Mouse (Mus musculus) G1E-ER4 (cell line): Measurements from ENCODE around the gene Pmel. TPM values are rescaled to one million over a fixed set of nuclear protein-coding genes. Genes with fewer than 3 reads are reported as not detected.

Experiments
- GATA1 ChIP-seq: IDR thresholded peaks from one replicate; pipeline ENCODE4 v1.8.0; 2012; ENCODE audit warnings: low read length, inconsistent platforms
- polyA plus RNA-seq: library from polyadenylated mRNA; stranded (reverse); fragments of >175 nt; gene quantifications from 2 replicates; pipeline ENCODE4 v1.2.3, GENCODE M21; 2012

The Pmel gene
- polyA plus RNA-seq, 1 experiment: 0.18 TPM

DNA sequence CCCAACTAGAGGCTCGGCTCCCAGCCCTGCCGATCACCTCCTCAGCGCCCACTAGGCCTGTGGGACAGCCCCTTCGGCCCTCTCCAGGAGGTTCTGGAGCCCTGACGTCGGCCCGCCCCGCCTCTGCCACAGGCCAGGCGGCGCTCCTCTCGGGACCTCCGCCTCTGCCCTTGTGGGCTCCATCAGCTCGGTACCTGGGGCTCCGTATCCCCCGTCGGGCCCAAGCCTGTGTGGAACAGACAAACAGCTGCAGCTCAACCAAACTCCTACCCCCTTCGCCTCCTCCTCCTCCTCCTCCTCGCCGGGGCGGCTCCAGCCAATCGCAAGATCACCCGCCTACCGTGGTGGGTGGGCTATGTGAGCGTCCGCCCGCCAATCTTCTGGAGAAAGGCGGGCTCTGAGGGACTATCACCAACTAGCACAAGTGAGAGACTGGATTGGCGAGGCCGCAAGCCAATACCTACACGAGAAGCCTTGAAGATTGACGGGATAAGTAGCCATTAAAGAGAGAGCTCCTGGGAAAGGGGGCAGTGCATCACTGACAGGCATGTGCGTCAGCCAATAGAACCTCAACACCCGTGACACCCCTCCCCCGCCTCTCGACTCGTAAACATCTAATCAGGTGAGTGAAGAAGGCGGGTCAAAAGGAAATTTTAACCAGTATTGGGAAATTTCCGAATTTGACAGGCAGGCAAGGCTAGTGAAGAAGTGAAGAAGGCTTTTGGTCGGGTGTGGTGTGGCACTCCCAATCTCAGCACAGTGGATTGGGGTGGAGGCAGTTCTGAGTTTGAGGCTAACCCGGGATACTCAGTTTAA is 7.8 kb upstream of the Pmel start, which contains the start of gene Rab5b:
Gene Rab5b (minus strand): TSS at position 273 of the 816 bp plus-strand sequence.
- TF ChIP-seq GATA1: no peak

DNA sequence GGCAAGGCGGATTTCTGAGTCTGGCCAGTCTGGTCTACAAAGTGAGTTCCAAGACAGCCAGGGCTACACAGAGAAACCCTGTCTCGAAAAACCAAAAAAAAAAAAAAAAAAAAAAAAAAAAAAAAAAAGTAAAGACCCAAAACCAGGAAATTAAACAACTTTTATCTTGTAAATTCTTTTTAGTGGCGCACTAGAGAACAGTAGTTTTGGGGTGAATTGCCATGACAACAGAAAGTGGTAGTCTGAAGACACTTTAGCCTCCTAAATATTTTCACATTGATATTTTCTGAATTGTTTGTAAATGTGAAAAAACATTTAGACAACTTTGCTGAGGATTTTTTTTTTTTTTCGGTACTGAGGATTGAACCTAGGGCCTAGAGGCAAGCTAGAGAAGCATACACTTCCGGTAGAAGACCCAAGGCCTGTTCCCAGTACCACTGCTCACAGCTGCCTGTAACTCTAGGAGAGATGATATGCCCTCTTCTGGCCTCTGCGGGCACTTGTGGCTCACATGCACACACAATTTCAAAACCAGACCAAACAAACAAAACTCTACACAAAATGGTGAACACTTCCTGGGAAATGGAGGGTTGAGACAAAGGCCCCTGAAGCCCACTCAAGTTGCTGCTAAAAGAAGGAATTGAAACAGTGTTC is 6.8 kb upstream of the Pmel start:
- no peak for TF ChIP-seq GATA1

DNA sequence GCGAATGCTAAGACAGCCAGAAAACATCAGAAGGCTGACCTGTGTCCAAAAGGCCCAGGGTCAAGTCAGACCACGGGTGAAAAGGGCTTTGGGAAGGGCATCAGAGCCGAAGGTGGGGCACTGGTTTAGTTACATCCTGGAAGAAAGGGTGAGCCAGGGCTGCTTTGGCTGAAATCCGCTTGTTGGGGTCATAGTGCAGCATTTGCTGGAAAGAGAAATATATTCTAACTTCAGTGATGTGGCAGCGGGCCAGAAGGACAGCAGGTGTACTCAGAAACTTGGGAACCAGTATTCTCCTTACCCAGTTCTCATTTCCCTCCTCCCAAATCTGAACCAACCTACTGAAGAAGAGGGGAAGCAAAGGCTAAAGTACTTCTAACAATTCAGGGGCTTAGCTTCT is 5.0 kb upstream of the Pmel start:
- no peak for TF ChIP-seq GATA1

DNA sequence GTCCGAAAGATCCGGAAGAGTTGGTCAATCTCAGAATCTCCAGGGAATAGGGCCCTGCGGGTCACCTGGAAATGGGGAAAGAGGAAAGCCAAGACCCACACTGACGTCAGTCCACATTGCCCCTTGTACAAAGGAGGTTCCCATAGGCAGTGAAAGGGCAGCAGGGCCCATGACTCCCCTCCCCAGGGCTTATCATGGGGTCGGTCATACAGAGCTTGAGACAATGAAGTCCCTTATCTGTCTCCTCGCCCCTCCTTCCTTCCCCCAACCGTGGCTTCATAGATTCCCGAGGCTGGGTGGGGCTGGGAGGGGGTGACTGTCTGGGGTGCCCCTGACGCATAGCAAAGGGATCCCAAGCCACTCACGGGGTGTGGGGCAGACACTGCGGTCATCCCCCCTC is 4.4 kb upstream of the Pmel start:
- no peak for TF ChIP-seq GATA1

DNA sequence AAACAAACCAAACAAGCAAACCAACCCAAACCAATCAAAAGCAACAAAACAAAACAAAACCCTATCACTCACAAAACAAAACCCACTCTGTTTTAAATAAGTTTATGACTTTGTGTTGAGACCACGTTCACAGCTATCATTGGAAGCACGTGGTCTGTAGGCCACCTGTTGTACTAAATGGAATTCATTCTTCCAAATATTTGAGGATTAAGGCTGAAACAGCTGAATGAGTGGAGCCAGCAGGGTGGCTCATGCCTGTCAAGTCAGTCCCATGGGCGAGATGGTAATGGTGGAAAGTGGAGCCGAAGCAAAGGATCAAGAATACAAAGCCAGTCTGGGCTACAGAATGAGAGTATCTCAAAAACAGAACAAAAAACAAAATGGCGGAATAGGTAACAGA is 3.3 kb upstream of the Pmel start:
- no peak for TF ChIP-seq GATA1

DNA sequence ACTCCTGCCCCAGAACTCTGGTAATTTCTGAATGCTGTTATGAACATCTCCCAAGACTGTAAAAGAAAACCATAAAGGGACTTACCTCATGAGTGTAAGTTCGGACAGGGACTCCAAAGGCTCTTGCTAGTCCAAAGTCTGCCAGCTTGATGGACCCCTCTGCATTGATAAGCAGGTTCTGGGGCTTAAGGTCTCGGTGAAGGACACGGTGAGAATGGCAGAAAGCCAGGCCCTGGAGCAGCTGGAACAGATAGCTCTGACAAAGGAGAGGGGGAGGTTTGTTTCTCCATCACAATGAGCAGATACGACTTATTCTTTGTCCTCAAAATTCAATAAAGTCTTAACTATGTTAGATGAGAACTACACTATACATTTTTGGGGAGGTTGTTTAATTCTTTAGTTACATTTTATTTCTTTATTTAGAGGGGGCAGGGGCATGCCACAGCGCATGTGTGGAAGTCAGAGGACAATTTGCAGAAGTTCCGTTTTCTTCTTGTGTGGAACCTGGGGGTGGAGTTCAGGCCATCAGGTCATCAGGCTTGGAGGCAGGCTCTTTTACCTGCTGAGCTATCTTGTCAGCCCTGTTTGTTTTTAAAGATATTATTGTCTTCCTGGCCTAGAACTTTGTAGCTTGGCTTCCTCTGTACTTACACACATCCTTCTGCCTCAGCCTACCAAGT is 1.5 kb upstream of the Pmel start:
- TF ChIP-seq GATA1: no peak

DNA sequence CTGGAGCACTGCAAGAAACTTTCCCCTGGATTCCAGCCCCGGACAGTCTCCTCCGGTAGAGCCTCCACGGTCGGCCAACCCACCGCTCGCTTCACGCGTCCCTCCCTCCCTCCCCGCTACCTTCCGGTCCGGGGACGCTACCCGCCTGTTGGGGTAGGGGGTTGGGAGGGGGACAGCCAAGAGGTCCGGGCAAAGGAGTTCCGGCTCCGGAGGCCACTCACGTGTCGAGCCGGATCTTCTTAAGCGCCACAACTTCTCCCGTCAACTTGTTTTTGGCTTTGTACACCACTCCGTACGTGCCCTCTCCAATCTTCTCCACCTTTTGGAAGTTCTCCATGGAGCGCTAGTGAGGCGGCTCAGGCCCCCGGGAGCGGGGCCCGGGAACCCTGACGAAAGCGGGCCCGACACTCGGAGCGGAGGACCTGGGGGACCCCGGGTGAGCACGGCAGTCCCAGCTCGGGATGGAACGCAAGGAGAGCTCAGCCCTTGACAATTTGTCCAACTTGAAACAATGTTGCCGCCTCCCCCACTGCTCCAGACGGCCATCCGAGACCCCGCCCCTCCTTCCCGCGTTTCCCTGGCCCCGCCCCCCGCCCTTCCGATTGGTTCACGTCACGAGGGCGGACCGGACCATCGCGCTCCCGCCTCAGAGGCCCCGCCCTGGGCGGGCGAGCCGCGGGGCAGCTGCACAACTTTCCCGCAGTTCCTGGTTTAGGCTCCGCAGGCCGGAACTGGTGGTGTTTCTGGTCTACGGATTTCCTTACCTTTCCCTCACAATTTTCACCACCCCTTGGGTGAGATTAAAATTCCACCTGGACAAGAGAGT is 709 bp downstream of the Pmel start, which contains the start of gene Cdk2:
Gene Cdk2 (minus strand): TSS at position 541 of the 826 bp plus-strand sequence.
- no peak for TF ChIP-seq GATA1

DNA sequence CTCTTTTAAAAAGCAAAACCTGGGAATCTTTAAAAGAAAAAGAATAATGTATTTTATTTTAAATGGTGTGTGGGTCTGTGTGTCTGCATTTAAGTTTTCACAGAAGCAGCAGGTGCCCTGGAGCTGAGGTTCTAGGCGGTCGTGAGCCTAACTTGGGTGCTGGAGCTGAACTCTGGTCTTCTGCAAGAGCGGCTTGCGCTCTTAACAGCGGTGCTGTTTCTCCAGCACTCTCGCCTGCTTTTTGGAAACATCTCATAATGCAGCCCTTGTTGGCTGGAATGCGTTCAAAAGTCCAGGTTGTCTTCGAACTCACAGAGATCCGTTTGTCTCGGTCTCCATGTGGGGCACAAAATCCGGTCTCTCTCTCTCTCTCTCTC is 1.3 kb downstream of the Pmel start:
- TF ChIP-seq GATA1: no peak

DNA sequence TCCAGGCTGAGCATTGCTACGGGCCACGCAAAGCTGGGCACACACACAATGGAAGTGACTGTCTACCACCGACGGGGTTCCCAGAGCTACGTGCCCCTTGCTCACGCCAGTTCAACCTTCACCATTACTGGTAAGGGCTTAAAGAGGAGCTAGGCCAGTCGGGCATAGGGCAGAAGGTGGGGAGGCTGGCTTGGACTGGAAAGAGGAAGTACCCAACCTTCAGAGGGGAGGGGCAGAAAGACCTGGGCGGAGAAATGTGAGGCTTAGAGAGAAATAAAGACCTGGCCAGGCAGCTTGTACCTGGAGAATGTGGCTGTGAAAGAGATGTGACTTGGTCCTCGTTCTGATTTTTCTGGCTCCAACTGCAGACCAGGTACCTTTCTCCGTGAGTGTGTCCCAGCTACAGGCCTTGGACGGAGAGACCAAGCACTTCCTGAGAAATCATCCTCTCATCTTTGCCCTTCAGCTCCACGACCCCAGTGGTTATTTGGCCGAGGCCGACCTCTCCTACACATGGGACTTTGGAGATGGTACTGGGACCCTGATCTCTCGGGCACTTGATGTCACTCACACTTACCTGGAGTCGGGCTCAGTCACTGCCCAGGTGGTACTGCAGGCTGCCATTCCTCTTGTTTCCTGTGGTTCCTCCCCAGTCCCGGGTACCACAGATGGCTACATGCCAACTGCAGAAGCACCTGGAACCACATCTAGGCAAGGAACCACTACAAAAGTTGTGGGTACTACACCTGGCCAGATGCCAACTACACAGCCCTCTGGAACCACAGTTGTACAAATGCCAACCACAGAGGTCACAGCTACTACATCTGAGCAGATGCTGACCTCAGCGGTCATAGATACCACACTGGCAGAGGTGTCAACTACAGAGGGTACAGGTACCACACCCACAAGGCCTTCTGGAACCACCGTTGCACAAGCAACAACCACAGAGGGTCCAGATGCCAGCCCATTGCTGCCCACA is 11.9 kb downstream of the Pmel start:
- TF ChIP-seq GATA1: no peak

DNA sequence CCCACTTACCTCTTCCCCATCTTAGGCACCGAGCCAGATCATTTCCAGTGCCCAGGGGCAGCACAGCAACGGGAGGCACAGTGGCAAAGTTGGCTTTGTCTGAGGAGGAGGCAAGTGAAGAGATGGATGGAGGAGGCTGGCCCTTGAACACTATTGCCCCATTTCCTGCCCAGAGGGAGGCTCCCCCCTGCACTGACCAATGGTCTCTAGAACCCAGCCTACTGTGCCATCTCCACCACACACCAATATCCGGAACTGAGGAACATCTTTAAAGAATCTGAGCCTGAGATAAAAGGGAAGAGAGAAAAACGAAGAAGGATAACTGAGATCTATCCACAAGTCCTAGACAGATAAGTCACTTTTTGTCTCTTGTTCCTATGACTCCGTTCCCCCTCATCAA is 24.1 kb downstream of the Pmel start:
- TF ChIP-seq GATA1: no peak

DNA sequence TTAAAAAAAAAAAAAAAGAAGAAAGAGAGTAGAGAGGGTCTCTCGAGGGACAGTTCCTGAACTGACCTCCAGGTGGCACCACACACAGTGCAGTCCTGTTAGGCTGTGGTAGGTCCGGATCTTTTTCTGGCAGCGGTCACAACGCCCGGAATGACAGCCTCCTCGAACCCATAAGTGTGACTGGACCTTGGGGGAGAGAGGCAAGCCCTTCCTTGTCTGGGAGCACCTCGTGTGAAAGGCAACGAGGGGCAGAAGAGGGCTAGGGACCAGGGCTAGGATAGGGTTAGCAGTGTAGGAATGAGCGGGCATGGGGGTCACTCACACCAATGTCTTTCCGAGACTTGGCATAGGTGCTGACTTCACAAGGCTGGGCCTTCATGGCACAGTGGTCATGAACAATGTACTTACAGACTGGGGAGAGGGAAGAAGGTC is 27.0 kb downstream of the Pmel start:
- no peak for TF ChIP-seq GATA1

DNA sequence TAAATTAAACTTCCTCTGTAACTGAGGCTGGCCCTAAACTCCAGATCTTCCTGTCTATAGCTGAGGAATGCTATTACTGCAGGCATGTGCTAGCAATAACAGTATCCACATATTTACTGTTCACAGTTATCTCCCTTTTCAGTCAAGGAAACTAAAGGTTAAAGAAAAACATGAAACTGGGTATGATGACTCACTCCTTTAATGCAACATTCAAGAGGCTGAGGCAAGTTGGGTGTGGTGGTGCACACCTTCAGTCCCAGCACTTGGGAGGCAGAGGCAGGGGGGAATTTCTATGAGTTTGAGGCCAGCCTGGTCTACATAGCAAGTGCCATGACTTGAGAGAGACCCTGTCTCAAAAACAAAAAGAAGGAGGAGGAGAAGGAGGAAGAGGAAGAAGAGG is 28.0 kb downstream of the Pmel start:
- TF ChIP-seq GATA1: no peak

DNA sequence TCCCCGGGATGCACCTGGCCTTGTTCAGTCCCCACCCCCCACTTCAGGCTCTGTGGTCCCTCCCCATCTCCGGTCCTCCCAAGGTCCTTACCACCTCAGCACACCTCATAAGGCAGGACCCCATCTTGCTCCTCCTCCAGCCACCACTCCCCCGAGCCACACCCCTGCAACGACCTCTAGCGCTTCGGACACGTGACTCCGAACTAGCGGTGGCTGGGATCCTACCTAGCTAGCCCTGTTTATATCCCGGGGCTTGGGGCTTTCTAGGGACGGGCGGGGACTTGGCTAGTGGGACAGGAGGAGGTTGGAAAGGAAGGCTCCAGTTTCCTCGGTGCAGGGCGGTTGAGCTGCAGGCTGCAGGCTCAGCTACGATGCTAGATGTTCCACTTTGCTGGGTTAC is 33.4 kb downstream of the Pmel start:
- TF ChIP-seq GATA1: no peak

DNA sequence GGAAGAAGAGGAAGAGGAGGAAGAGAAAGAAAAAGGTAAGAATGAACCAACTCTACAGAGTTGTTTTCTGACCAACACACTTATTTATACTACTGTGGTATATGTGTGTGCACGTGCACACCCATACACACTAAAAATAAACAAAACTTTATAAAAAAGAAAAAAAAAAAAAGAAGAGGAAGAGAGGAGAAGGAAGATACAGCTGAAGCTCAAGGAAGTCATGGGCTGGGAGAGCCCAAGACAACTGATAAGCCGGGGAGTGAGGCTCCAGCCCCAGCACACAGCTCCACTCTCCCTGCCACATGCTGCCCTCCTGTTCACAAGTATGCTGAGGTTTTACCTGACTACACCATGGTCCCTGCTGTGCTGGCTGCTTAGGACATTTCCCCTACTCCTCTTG is 36.3 kb downstream of the Pmel start:
- TF ChIP-seq GATA1: no peak
